Mouse (Mus musculus) lung, embryonic 14.5 days (tissue): ENCODE data around the gene Zfp991. TPM values are rescaled to one million over a fixed set of nuclear protein-coding genes. Genes with fewer than 3 reads are reported as not detected.
A peak's percentile ranks its signal among the peaks of the same experiment; 100 is the strongest.
"Not testable (repeated sequence)": the region's sequence is repeated elsewhere in the genome, so short reads cannot be mapped to it uniquely, and the experiment has no call there.

ENCODE experiments used
- ATAC-seq: fragments of 200-750 bp; cut with Nextera tagmentation; 2 replicates; pipeline ENCODE4 v1.8.0; 2017; ENCODE audit warnings: mild to moderate bottlenecking, moderate TSS enrichment, moderate library complexity; ENCODE audit not compliant: insufficient read depth
- DNase-seq: peaks from one replicate; pipeline ENCODE4 v3.0.0-alpha.2; 2015
- H3K27ac ChIP-seq: fragments of 300-500 bp; sonication (generic); 2 replicates; pipeline ENCODE4 v1.5.1; 2014; ENCODE audit warnings: low read depth, mild to moderate bottlenecking, moderate library complexity
- H3K27me3 ChIP-seq: fragments of 300-500 bp; sonication (generic); 2 replicates; pipeline ENCODE4 v1.6.1; 2014; ENCODE audit warnings: low read length, control low read depth; ENCODE audit not compliant: insufficient read depth
- H3K36me3 ChIP-seq: fragments of 300-500 bp; sonication (generic); 2 replicates; pipeline ENCODE4 v1.6.1; 2014; ENCODE audit warnings: control low read depth; ENCODE audit not compliant: insufficient read depth
- H3K4me1 ChIP-seq: fragments of 300-500 bp; sonication (generic); 2 replicates; pipeline ENCODE4 v1.6.1; 2014; ENCODE audit warnings: antibody characterized with exemption, control low read depth; ENCODE audit not compliant: insufficient read depth
- H3K4me2 ChIP-seq: fragments of 300-500 bp; sonication (generic); 2 replicates; pipeline ENCODE4 v1.6.1; 2014; ENCODE audit warnings: mild to moderate bottlenecking
- H3K4me3 ChIP-seq: fragments of 300-500 bp; sonication (generic); 2 replicates; pipeline ENCODE4 v1.5.1; 2014; ENCODE audit warnings: low read depth, low read length
- H3K9ac ChIP-seq: fragments of 300-500 bp; sonication (generic); 2 replicates; pipeline ENCODE4 v1.6.1; 2014
- H3K9me3 ChIP-seq: fragments of 300-500 bp; sonication (generic); 2 replicates; pipeline ENCODE4 v1.6.1; 2016; ENCODE audit warnings: low read depth, low read length, control low read depth
- WGBS: fragments of 180-500 bp; shearing (Covaris S2); extraction: QIAGEN DNeasy Blood & Tissue Kit; methylation state at CpG from one replicate; pipeline ENCODE4 v1.1.7; 2014; 5-methylcytosine and 5-hydroxymethylcytosine counted together
- polyA plus RNA-seq: library from polyadenylated mRNA; unstranded; fragments of >200 nt; fragmentation: Nextera tagmentation; extraction: Ambion mirVana; gene quantifications from 2 replicates; pipeline ENCODE4 v1.2.1, GENCODE M21; 2014

Zfp991 gene
- polyA plus RNA-seq, 1 experiment from 2014 or later: 4.9 TPM

DNA sequence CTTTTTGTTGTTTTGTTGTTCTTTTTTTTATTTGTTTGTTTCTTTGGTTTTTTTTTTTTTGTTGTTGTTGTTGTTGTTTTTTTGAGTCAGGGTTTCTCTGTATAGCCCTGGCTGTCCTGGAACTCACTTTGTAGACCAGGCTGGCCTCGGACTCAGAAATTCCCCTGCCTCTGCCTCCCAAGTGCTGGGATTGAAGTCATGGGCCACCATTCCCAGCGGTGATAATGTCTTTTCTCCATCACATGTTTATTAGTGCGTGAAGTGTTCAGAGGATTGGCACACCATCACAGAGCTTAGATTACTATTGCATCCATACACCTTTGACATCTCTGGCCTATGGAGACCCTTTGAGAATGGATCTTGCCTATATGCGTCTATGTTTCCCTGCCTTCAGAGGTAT, 6.0 kb upstream of the Zfp991 start:
- peak; percentile 0 for DNase-seq
- ATAC-seq, H3K4me3 ChIP-seq, H3K27ac ChIP-seq, H3K36me3 ChIP-seq, H3K9ac ChIP-seq, H3K27me3 ChIP-seq, H3K4me2 ChIP-seq, H3K4me1 ChIP-seq: not testable (repeated sequence)
- H3K9me3 ChIP-seq: peaks cover 32% of the 10 kb centered on the region; the same call in 1 of the 2 replicates
- WGBS: 85% methylated on average over 4 of the region's 4 CpGs

DNA sequence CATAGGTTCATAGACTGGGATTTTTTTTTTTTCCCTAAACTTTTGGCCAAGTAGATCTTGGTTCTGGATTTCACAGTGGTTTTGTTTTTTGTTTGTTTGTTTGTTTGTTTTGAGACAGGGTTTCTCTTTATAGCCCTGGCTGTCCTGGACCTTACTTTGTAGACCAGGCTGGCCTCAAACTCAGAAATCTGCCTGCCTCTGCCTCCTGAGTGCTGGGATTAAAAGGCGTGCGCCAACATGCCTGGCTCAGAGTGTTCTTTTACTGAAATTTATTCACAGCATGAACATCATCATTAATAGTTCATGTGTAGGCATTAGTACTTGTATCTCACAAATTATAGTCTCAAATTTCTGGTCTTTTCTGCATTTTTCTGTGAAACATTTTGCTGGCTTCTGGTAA, 5.4 kb upstream of the Zfp991 start:
- H3K4me2 ChIP-seq, H3K9ac ChIP-seq, H3K27me3 ChIP-seq, ATAC-seq, H3K36me3 ChIP-seq, H3K4me1 ChIP-seq, H3K27ac ChIP-seq, H3K4me3 ChIP-seq: not testable (repeated sequence)
- DNase-seq: peak; percentile 0
- peaks cover 32% of the 10 kb centered on the region; the same call in 1 of the 2 replicates for H3K9me3 ChIP-seq
- 76% methylated on average over 2 of the region's 2 CpGs for WGBS

DNA sequence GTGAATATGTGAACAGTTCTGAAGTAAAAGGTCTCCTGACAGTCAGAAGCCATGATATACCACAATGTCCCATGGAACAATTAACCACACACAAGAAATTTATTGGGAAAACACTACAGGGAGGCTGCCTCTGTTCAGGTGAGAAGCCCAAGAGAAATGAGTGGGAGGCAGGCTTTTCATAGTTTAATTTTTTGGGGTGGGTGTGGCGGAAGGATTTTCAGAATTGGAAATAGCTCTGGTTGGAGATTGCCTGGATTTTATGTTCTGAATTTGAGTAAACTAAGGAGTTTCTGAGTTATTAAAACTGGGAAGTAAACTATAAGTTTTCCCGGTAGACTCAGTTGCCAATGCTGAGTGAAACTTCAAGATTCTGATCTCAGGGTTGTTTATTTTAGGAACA, 4.7 kb upstream of the Zfp991 start:
- not testable (repeated sequence) for H3K9ac ChIP-seq
- 86% methylated on average over 2 of the region's 2 CpGs for WGBS

DNA sequence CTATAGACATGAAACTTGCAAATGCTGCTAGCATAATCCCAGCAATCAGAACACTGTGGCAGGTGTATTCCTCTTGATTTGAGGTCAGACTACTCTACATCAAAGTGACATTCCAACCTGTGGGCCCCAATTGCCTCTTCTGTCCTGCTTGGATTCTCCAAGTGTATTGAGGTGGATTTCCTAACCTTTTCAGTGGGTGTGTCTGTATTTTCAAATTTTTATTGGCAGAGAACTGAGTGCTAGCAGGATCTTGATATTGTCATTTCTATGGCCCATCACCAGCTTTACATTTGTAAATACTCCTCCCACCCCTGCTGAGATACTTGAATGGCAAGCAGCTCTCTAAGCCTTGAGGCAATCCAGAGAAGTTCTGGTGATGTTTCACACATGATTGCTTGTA, 3.7 kb upstream of the Zfp991 start:
- H3K9ac ChIP-seq, H3K4me3 ChIP-seq, H3K27ac ChIP-seq, H3K27me3 ChIP-seq, H3K4me2 ChIP-seq, H3K36me3 ChIP-seq, H3K4me1 ChIP-seq, ATAC-seq: not testable (repeated sequence)
- peak; percentile 0 for DNase-seq
- peaks cover 23% of the 10 kb centered on the region; the same call in 1 of the 2 replicates for H3K9me3 ChIP-seq

More for the DNA sequence above, 4.7 kb upstream of the Zfp991 start:
- peaks cover 31% of the 10 kb centered on the region; the same call in 1 of the 2 replicates for H3K9me3 ChIP-seq
- not testable (repeated sequence) for H3K27me3 ChIP-seq, ATAC-seq, H3K36me3 ChIP-seq, H3K27ac ChIP-seq, H3K4me3 ChIP-seq, H3K4me1 ChIP-seq, H3K4me2 ChIP-seq
- peak; percentile 1 for DNase-seq

DNA sequence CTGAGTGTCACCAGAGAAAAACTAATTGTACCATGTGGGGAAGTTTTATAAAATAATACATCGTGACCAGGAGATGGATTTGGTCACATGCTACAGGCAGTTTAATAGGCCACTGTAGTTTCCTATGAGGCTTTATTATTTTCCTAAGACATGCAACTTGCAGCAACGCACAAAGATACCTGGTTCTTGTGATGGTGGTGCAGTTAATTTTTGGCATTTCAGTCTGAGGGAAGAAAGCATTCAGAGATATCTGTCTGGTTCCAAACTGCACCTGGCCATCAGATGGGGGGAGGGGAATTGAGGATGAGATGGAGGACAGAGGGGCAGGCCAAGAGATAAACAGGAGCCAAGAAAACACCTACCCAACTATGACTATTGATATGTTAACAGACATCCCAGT, 1.8 kb downstream of the Zfp991 start:
- H3K4me1 ChIP-seq, H3K9ac ChIP-seq, H3K27ac ChIP-seq, DNase-seq, H3K36me3 ChIP-seq, H3K27me3 ChIP-seq, H3K9me3 ChIP-seq, H3K4me3 ChIP-seq, H3K4me2 ChIP-seq, ATAC-seq: not testable (repeated sequence)
- WGBS: 48% methylated on average over 2 of the region's 2 CpGs

DNA sequence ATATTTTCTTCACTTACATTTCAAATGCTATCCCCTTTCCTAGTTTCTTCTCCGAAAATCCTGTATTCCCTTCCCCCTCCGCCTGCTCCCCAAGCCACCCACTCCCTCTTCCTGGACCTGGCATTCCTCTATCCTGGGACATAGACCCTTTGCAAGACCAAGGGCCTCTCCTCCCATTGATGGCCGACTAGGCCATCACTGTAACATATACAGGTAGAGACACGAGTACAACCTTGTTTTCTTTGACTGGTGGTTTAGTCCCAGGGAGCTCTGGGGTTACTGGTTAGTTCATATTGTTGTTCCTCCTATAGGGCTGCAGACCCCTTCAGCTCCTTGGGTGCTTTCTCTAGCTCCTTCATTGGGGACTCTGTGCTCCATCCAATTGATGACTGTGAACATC, 9.9 kb downstream of the Zfp991 start:
- WGBS: 69% methylated on average over 4 of the region's 4 CpGs
- not testable (repeated sequence) for ATAC-seq, H3K4me3 ChIP-seq, H3K4me2 ChIP-seq, H3K9ac ChIP-seq, H3K9me3 ChIP-seq, H3K4me1 ChIP-seq, DNase-seq, H3K27me3 ChIP-seq, H3K36me3 ChIP-seq, H3K27ac ChIP-seq

DNA sequence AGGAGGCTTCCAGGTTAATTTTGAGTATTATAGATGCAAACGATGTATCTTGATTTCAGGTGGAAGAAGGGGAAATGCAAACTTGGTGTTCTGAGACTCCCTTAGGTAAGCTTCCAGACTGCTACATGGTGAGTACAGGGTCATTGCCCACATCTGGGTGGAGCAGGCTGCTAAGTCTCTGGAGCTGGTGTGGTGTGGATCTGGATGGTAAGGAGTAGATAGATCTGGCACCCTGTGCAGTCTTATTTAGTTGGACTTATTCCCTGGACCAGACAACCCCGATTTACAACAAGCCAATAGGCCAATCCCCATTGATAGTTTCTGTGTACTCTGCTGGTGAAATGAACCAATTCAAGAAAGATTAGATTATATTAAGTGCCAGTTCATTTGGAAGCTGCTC, 33.4 kb downstream of the Zfp991 start:
- ATAC-seq, DNase-seq, H3K27me3 ChIP-seq, H3K9me3 ChIP-seq, H3K27ac ChIP-seq, H3K36me3 ChIP-seq, H3K4me1 ChIP-seq, H3K9ac ChIP-seq, H3K4me3 ChIP-seq, H3K4me2 ChIP-seq: not testable (repeated sequence)
- WGBS: 92% methylated on average over 2 of the region's 2 CpGs

DNA sequence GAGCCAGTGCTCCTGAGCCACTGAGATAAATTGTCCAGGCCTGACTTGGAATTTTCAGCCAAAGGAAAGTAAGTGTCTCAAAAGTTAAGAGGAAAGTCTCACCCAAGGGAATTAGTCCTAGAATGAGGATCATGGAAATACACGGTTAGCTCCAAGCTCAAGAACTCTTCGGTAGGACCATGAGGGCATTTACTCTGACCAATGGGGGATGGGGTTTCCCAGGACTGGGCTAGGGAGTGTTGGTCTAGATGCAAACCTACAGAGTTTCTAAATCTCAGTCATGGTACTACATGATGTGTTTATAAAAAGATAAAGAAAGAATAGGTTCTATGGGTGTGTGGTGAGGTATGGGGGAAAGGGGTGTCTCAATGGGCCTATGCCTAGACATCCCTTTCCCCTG, 38.7 kb downstream of the Zfp991 start:
- WGBS: 97% methylated on average over 2 of the region's 2 CpGs
- not testable (repeated sequence) for DNase-seq, ATAC-seq, H3K27me3 ChIP-seq, H3K9ac ChIP-seq, H3K4me3 ChIP-seq, H3K4me2 ChIP-seq, H3K4me1 ChIP-seq, H3K27ac ChIP-seq, H3K9me3 ChIP-seq, H3K36me3 ChIP-seq

DNA sequence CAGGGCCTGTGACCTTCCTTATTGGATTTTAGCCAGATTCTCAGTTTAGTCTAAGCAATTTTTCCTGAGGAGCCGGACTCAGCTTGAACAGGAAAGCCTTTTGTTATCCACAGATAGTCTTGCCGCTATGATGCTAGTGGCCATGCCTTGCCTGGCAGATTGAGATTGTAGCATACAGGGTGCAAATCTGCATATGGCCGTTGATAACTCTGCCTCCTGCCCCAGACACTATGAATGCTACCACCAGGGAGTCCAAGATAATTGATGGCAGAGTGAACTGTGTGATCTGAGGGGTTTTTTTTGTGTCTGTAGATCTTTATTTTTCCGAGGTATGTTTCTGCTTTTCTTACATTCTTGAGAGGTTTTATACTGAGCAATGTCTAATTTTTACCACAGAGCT, 39.7 kb downstream of the Zfp991 start:
- H3K27me3 ChIP-seq, H3K9me3 ChIP-seq, DNase-seq, H3K4me1 ChIP-seq, H3K4me2 ChIP-seq, H3K36me3 ChIP-seq, H3K27ac ChIP-seq, ATAC-seq, H3K9ac ChIP-seq, H3K4me3 ChIP-seq: not testable (repeated sequence)
- no CpG with 5 or more reads among the region's 4 CpGs for WGBS

DNA sequence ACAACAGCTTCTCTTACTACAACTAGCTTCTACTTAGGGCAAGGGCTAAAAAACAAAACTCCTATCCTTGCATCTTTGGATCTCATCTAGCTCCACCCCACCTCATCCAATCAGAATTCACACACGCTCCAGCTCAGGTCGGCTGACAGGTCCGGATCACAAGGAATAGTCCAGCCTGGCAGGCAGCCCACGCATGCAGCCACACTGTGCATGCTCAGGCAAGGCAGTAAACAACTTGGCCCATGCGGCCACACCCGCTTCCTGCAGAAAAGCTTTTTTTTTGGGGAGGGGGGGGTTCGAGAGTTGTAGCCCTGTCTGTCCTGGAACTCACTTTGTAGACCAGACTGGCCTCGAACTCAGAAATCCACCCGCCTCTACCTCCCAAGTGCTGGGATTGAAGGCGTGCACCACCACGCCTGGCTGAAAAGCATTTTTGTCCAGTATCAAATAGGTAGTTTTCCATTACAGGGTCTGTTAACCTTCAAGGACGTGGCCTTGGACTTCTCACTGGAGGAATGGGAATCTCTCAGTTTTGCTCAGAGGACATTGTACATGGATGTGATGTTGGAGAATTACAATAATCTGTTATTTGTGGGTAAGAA, 44.5 kb downstream of the Zfp991 start:
- ATAC-seq: 0 out of 2 replicates have a peak, but pooled peaks have one; percentile 11
- H3K9ac ChIP-seq, H3K27ac ChIP-seq, H3K4me2 ChIP-seq, H3K9me3 ChIP-seq, H3K27me3 ChIP-seq, DNase-seq, H3K4me3 ChIP-seq, H3K36me3 ChIP-seq, H3K4me1 ChIP-seq: not testable (repeated sequence)
- 86% methylated on average over 7 of the region's 12 CpGs for WGBS

DNA sequence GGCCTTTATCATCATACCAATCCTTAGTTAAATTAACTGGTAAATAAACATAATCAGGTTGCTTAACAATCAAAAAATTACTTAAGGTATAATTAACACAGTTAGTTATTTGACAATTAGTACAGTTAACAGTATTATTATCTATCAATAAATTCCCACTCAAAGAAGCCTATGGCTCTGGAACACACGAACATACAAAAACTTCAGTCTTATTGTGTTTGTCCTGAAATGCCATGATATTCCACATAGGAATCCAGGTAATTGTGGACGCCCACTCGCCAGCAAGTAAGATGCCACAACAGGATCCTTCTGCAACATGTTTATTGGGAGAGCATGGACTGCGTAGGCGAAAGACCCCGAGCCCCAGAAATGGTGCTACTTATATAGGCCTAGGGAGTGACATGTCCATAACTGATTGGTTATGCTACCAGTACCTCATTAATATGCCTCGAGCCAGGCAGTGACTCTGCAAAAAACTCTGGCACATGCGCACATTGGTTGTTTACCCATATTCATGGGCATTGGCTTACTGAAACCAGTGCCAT, 49.4 kb downstream of the Zfp991 start:
- not testable (repeated sequence) for H3K27ac ChIP-seq, H3K9ac ChIP-seq, H3K4me1 ChIP-seq, H3K9me3 ChIP-seq, H3K4me3 ChIP-seq, H3K36me3 ChIP-seq, H3K4me2 ChIP-seq, H3K27me3 ChIP-seq, ATAC-seq, DNase-seq
- 94% methylated on average over 7 of the region's 8 CpGs for WGBS
